Mouse (Mus musculus) heart, adult 2 months (tissue): ENCODE results near the gene Tnip1.

Experiments
- CTCF ChIP-seq: fragments of 200-600 bp; IDR thresholded peaks from 2 replicates; pipeline ENCODE4 v1.8.1; 2022; ENCODE audit warnings: antibody characterized with exemption, mild to moderate bottlenecking, moderate library complexity
- EP300 ChIP-seq: fragments of 200-500 bp; IDR thresholded peaks from 2 replicates; pipeline ENCODE4 v1.6.1; 2011; ENCODE audit warnings: low read depth, low read length, control low read depth; ENCODE audit not compliant: insufficient read depth

DNA sequence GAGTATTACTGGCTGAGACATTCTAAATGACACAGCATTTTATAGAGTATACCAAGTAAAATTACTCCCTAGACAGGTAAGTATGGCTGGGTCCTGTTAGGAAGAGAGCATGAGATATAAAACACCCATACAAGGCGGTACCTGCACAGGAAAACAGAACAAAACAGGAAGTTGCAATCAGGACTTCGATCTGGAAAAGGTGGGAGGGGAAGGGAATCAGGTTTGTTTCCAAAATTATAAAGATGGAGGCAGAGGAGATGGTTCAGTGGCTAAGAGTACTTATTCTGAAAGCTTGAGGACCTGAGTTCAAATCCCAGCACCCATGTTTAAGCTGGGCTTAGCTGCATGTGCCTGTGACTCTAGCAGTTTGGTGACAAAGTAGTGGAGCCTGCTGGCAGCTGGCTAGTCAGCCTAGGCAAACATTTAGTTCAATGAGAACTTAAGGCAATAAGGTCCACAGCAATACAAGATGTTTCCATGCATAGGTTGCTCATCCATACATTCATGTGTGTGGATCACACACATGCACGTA lies 94.7 kb downstream of the Tnip1 start:
- TF ChIP-seq CTCF: no peak
- TF ChIP-seq EP300: no peak
